In the genomic region with DNA sequence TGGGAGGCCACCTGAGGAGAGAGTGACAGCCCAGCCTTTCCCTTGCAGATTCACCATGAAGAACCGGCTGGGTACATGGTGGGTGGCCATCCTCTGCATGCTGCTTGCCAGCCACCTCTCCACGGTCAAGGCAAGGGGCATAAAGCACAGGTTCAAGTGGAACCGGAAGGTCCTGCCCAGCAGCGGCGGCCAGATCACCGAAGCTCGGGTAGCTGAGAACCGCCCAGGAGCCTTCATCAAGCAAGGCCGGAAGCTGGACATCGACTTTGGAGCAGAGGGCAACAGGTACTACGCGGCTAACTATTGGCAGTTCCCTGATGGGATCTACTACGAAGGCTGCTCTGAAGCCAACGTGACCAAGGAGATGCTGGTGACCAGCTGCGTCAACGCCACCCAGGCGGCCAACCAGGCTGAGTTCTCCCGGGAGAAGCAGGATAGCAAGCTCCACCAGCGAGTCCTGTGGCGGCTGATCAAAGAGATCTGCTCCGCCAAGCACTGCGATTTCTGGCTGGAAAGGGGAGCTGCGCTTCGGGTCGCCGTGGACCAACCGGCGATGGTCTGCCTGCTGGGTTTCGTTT, we compare ENCODE assay signal across 9 mouse cellular contexts. TPM values are rescaled to one million over a fixed set of nuclear protein-coding genes. Genes with fewer than 3 reads are reported as not detected.
A peak's percentile ranks its signal among the peaks of the same experiment; 100 is the strongest.
DNase-seq lines count a peak whose midpoint lies in the region; ATAC-seq lines count a peak whose summit lies in the region.
"Had no signal": no experiment of that assay in that cellular context is flagged by ENCODE, and none has a peak within 500 bp of the region (broad histone marks: within the 10 kb centered on the region; RNA-seq: fewer than 3 reads in every experiment).

No protein-coding gene starts in this region.

- H3K27ac ChIP-seq in heart, embryonic 12.5 days (ENCODE audit: poor library complexity, severe bottlenecking): no peak overlapping the region
- no peak overlapping the region for H3K27ac ChIP-seq in kidney, embryonic 16.5 days (ENCODE audit: low read length)
- H3K27ac ChIP-seq in midbrain, embryonic 11.5 days (ENCODE audit: low read depth, low read length): no peak overlapping the region

- WGBS in heart, embryonic 12.5 days: 11% methylated on average over 29 of the region's 29 CpGs
- 10% methylated on average over 29 of the region's 29 CpGs for WGBS in kidney, embryonic 16.5 days
- 20% methylated on average over 29 of the region's 29 CpGs for WGBS in midbrain, embryonic 11.5 days

- H3K9me3 ChIP-seq in heart, embryonic 12.5 days (replicated peaks): no peaks in the 10 kb centered on the region
- H3K9me3 ChIP-seq in kidney, embryonic 16.5 days (ENCODE audit: low read length): no peaks in the 10 kb centered on the region
- H3K9me3 ChIP-seq in midbrain, embryonic 11.5 days (ENCODE audit: control insufficient read depth, low read length): no peaks in the 10 kb centered on the region

- peak overlapping the region; percentile 70 for H3K4me2 ChIP-seq in heart, embryonic 12.5 days
- H3K4me2 ChIP-seq in kidney, embryonic 16.5 days (replicated peaks; ENCODE audit: low read depth, low read length): peak overlapping the region; percentile 48
- peak overlapping the region; percentile 22 for H3K4me2 ChIP-seq in midbrain, embryonic 11.5 days

- no peaks in the 10 kb centered on the region for H3K36me3 ChIP-seq in heart, embryonic 12.5 days
- H3K36me3 ChIP-seq in kidney, embryonic 16.5 days (ENCODE audit: insufficient read depth, low read length): no peaks in the 10 kb centered on the region
- H3K36me3 ChIP-seq in midbrain, embryonic 11.5 days (ENCODE audit: control insufficient read depth, insufficient read depth, low read length): no peaks in the 10 kb centered on the region

- ATAC-seq in heart, embryonic 12.5 days (ENCODE audit: insufficient number of reproducible peaks, low FRiP score): no peak
- ATAC-seq in kidney, embryonic 16.5 days (ENCODE audit: low FRiP score, low TSS enrichment): no peak; the same call in 1 of the 2 replicates
- ATAC-seq in midbrain, embryonic 11.5 days (ENCODE audit: low FRiP score): no peak
- ATAC-seq in activated CD4-positive, CD25-positive, alpha-beta regulatory T cell, adult 4 months: no peak

- peaks cover 23% of the 10 kb centered on the region for H3K27me3 ChIP-seq in heart, embryonic 12.5 days (replicated peaks)
- H3K27me3 ChIP-seq in kidney, embryonic 16.5 days (ENCODE audit: insufficient read depth, low read length): peaks cover 16% of the 10 kb centered on the region; the same call in 1 of the 2 replicates
- peaks cover 16% of the 10 kb centered on the region for H3K27me3 ChIP-seq in midbrain, embryonic 11.5 days (ENCODE audit: control insufficient read depth, insufficient read depth, low read length)

- H3K4me3 ChIP-seq in heart, embryonic 12.5 days: peak overlapping the region; percentile 31
- H3K4me3 ChIP-seq in kidney, embryonic 16.5 days (ENCODE audit: low read length): peak overlapping the region; percentile 29
- H3K4me3 ChIP-seq in midbrain, embryonic 11.5 days (ENCODE audit: low read depth, low read length): no peak overlapping the region

- DNase-seq in spleen, postnatal 4 days (ENCODE audit: low spot score in 2 of 2): peak; percentile 12 to 60
- DNase-seq in spleen, postnatal 14 days (ENCODE audit: low spot score in 2 of 2): no peak
- DNase-seq in midbrain, embryonic 11.5 days (ENCODE audit: low spot score, missing footprints): peak; percentile 85
- DNase-seq in ovary, adult 18-20 months (ENCODE audit: low spot score): no peak
- no peak for DNase-seq in retina, postnatal 1 day

- H3K4me1 ChIP-seq in heart, embryonic 12.5 days (replicated peaks): peaks cover 29% of the 10 kb centered on the region
- H3K4me1 ChIP-seq in kidney, embryonic 16.5 days (ENCODE audit: insufficient read depth, low read length): peaks cover 15% of the 10 kb centered on the region
- peaks cover 5% of the 10 kb centered on the region; the same call in 1 of the 2 replicates for H3K4me1 ChIP-seq in midbrain, embryonic 11.5 days (ENCODE audit: control insufficient read depth, insufficient read depth, low read length)

- H3K9ac ChIP-seq in heart, embryonic 12.5 days: peak overlapping the region; percentile 50; the same call in 1 of the 2 replicates
- no peak overlapping the region for H3K9ac ChIP-seq in kidney, embryonic 16.5 days (replicated peaks; ENCODE audit: low read length)
- H3K9ac ChIP-seq in midbrain, embryonic 11.5 days (ENCODE audit: low read length): no peak overlapping the region

RNA-seq across cellular contexts. Expression of a gene that starts 2.4 kb away (rescaled TPM):
- 5.4 and 6.2 TPM in 2 replicates for polyA plus RNA-seq in heart, embryonic 12.5 days (2016; fragmentation: Nextera tagmentation; extraction: Ambion mirVana)
- polyA plus RNA-seq in kidney, embryonic 16.5 days (2015; fragmentation: Nextera tagmentation; extraction: Ambion mirVana): 16.2 and 17.1 TPM in 2 replicates
- 5.3 and 6.9 TPM in 2 replicates for polyA plus RNA-seq in midbrain, embryonic 11.5 days (2014; fragmentation: Nextera tagmentation; extraction: Ambion mirVana)
- under 1 TPM; 0.11 to 0.36 TPM for polyA plus RNA-seq in activated CD4-positive, CD25-positive, alpha-beta regulatory T cell, adult 4 months (2017; shearing (Covaris generic))

RNA-seq across cellular contexts. Expression of a gene that starts 43.3 kb away (rescaled TPM):
- 0.24 TPM in 1 of 2 replicates, not detected in the other for polyA plus RNA-seq in heart, embryonic 12.5 days (2016; fragmentation: Nextera tagmentation; extraction: Ambion mirVana)
- polyA plus RNA-seq in kidney, embryonic 16.5 days (2015; fragmentation: Nextera tagmentation; extraction: Ambion mirVana): 0.25 TPM in 1 of 2 replicates, not detected in the other
- polyA plus RNA-seq in midbrain, embryonic 11.5 days (2014; fragmentation: Nextera tagmentation; extraction: Ambion mirVana): not detected in 2 replicates
- not detected for polyA plus RNA-seq in activated CD4-positive, CD25-positive, alpha-beta regulatory T cell, adult 4 months (2017; shearing (Covaris generic))
- polyA plus RNA-seq: gonadal fat pad, adult 2 months had no signal

RNA-seq across cellular contexts. Expression of a gene that starts 43.3 kb away (rescaled TPM):
- 83.6 and 89.1 TPM in 2 replicates for polyA plus RNA-seq in heart, embryonic 12.5 days (2016; fragmentation: Nextera tagmentation; extraction: Ambion mirVana)
- 43.2 and 49.6 TPM in 2 replicates for polyA plus RNA-seq in kidney, embryonic 16.5 days (2015; fragmentation: Nextera tagmentation; extraction: Ambion mirVana)
- 27.2 and 29.7 TPM in 2 replicates for polyA plus RNA-seq in midbrain, embryonic 11.5 days (2014; fragmentation: Nextera tagmentation; extraction: Ambion mirVana)
- 10 to 100 TPM in 1 of 2 experiments, 1 to 10 TPM in 1; 7.7 to 12.0 TPM for polyA plus RNA-seq in activated CD4-positive, CD25-positive, alpha-beta regulatory T cell, adult 4 months (2017; shearing (Covaris generic))

Comparison
In these comparisons a context has a peak if more than half of its experiments do, and no peak if none do; other contexts are left out.
1. DNase-seq: peak in spleen, postnatal 4 days (2 of 2) and midbrain, embryonic 11.5 days (single experiment); none in spleen, postnatal 14 days (0 of 2), ovary, adult 18-20 months (single experiment) and retina, postnatal 1 day (single experiment).
2. Peak in every context shown above with its lines, with median percentiles within 50 percentile points of each other: H3K4me2 ChIP-seq.